Mouse (Mus musculus): ENCODE results near the gene Kdm5b. TPM values are rescaled to one million over a fixed set of nuclear protein-coding genes. Genes with fewer than 3 reads are reported as not detected.
A peak's percentile ranks its signal among the peaks of the same experiment; 100 is the strongest.

Gene Kdm5b
- polyA plus RNA-seq, 1 experiment from 2014 or later: 60.6 TPM

DNA sequence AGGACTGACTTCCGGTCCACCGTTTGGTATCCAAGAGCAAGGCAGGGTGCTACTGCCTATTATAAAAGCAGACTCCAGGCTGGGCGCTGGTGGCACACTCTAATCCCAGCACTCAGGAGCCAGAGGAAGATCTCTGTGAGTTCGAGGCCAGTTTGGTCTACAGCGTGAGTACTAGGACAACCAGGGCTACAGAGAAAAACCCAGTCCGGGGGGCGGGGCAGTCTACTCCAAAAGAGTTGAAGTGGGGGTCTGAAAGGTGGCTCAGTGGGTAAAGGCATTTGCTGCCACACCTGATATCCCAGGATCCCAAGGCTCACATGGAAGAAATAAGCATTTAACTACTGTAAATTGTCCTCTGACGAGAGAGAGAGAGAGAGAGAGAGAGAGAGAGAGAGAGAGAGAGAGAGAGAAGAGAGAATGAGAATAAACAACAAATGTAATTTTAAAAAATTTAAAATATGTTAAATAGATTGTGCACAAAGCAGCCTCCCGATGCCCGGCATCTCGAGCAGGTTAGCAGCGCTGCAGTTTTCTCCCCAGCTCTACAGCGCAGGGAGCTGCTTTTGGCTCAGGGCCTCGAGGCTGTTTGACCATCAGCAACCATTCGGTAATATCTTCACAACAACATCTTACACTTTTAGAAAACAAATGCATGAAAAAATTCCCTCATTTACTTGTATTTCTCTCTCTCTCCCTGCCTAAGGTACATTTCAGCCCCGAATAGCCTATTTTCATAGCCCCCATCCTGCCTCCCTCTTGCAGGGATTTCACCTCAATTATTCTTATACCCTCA lies 85.6 kb downstream of the Kdm5b start:
- no peak for DNase-seq (ENCODE audit: extremely low spot score, low spot score)
- 19% methylated on average over 16 of the region's 16 CpGs for WGBS
- Histone ChIP-seq H3K27me3 (ENCODE audit: poor library complexity, severe bottlenecking) (peaks cover 92% of the 10 kb centered on the region), H3K27ac (no peak overlapping the region), H3K4me1 (peaks cover 26% of the 10 kb centered on the region), H3K4me3 (peak overlapping the region; percentile 52), H3K36me3 (replicated peaks) (no peaks in the 10 kb centered on the region), H3K9me3 (no peaks in the 10 kb centered on the region)

DNA sequence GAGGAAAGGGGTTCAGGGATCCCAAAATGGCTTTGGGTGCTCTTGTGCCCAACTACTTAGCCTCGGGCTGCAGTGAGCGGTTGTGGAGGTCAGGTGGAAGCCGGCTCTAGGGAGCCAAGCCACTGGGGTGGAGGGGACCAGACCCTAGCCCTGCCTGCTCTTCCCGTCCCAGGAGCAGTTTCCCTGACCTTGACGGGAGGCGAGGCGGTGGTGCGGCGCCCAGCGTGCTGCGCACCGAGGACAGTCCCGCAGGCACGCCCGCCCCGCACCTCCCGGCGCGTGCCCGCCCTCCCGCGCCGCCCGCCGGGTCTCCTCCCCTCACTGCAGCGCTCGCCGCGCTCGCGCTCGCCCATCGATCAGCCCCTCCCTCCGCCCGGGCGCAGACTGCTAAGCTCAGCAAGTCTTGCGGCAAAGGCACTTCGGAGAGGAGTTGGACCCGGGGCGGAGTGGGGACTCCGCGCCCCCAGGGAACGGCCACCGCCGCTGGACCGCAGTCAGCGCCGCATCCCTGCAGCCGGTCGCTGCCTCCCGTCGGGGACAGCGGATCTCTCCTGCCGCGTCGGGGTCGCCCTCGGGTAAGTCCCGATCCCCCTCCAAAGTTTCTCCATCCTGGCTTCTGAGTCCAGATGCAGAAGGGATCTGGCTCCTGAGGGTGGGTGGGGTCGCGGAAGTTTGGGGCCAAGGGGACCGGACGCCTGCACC lies 86.4 kb downstream of the Kdm5b start, which contains the start of gene Syt2:
Syt2 (plus strand) TSS at position 417 of the 702 bp plus-strand sequence.
- Histone ChIP-seq H3K27ac (0 out of 2 replicates have a peak within 1 kb of the TSS, but pooled peaks have one; percentile 1), H3K4me3 (peak within 1 kb of the TSS; percentile 52), H3K27me3 (ENCODE audit: poor library complexity, severe bottlenecking) (peaks cover 100% of the 10 kb centered on the region), H3K4me1 (peaks cover 29% of the 10 kb centered on the region), H3K9me3 (no peaks in the 10 kb centered on the region), H3K36me3 (replicated peaks) (no peaks in the 10 kb centered on the region)
- WGBS: under 1% methylated on average over 61 of the region's 63 CpGs
- peak; percentile 47 for DNase-seq (ENCODE audit: extremely low spot score, low spot score)

DNA sequence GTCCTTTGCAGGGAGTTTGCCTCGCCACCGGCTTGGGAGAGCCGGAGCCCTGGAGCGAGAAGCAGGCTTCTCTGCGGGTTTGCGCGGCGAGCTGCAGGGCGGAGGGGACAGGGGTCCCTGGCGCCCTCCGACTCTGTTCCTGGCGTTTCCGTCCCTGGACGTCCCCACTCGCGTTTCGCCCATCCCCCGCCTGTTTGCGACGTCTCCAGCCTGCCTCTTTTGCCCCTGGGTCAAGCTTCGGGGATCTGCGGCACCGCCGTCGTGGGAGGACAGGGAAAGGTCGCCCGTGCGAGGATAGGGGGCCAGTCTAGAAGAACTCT lies 87.0 kb downstream of the Kdm5b start:
- Histone ChIP-seq H3K27me3 (ENCODE audit: poor library complexity, severe bottlenecking) (peaks cover 100% of the 10 kb centered on the region), H3K4me1 (peaks cover 34% of the 10 kb centered on the region), H3K9me3 (no peaks in the 10 kb centered on the region), H3K27ac (no peak overlapping the region), H3K36me3 (replicated peaks) (no peaks in the 10 kb centered on the region), H3K4me3 (peak overlapping the region; percentile 52)
- no peak for DNase-seq (ENCODE audit: extremely low spot score, low spot score)
- WGBS: under 1% methylated on average over 28 of the region's 28 CpGs

DNA sequence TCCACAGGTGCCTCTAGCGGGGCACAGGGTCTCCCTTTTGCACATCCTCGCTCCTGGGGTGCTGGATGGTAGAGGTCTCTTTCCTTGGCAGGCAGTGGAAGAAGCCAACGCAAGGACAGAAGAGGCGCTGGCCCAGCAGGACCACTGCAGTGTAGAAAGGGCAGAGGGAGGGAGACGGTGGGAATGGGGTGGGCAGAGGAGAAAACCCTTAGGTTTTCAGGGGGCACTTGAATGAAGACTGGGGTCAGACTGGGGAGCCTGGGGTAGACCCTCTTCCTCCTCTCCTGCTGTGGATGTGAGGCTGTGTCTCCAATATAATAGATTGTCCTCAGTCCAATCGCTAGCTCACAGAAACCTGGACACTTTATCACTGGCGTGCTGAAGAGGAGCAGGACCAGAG lies 87.6 kb downstream of the Kdm5b start:
- Histone ChIP-seq H3K36me3 (replicated peaks) (no peaks in the 10 kb centered on the region), H3K27me3 (ENCODE audit: poor library complexity, severe bottlenecking) (peaks cover 100% of the 10 kb centered on the region), H3K4me1 (peaks cover 38% of the 10 kb centered on the region), H3K4me3 (no peak overlapping the region), H3K27ac (no peak overlapping the region), H3K9me3 (no peaks in the 10 kb centered on the region)
- WGBS: 24% methylated on average over 7 of the region's 7 CpGs
- no peak for DNase-seq (ENCODE audit: extremely low spot score, low spot score)

DNA sequence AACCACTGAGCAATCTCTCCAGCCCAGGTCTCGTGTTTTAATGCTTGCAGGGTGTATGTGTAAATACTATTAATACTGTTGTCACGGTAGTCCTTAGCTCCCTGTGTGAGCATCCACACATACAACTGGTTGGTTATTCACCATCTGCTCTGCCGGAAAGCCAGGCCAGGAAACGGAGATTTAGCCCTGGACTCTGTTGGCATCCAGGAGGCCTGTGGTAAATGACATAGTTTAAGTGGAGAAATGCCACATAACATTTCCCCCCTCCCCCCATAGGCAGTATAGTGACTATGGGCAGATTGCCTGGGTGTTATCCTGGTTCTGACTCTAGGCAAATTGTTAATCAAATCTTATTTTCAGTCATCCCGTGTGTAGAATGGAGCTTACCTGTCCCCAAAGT lies 90.8 kb downstream of the Kdm5b start:
- H3K27ac ChIP-seq: no peak overlapping the region
- H3K4me3 ChIP-seq: no peak overlapping the region
- no peak for DNase-seq (ENCODE audit: extremely low spot score, low spot score)
- no peaks in the 10 kb centered on the region for H3K36me3 ChIP-seq (replicated peaks)
- WGBS: 87% methylated on average over 5 of the region's 5 CpGs
- peaks cover 50% of the 10 kb centered on the region for H3K4me1 ChIP-seq
- H3K9me3 ChIP-seq: no peaks in the 10 kb centered on the region
- H3K27me3 ChIP-seq (ENCODE audit: poor library complexity, severe bottlenecking): peaks cover 94% of the 10 kb centered on the region

DNA sequence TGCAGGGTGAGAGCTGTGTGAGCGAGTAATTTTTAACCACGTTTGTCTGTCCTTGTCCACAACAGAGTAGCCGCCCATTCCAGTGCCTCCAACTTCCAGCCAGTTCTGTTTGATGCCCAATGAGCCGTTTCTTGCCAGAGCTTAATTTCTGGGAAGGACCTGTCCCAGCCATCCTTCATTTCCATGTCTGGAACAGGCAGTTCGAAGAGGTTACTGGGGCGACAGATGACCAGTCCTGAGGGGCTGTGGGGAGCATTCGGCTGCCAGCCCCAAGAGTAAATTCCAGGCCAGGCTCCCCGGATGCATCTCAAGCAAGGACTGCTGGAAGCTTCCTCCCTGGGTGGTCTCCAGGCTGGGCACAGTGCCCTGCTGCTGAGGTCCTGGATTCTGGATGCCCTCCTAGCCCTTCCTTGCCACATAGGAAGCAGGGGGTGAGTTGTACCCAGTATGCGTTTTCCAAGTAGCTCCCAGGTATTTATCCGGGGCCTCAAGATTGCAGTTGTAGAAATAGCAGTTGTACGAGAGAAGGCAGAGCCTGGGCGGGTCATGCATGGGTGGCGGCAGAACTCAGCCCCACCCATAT lies 91.4 kb downstream of the Kdm5b start:
- DNase-seq (ENCODE audit: extremely low spot score, low spot score): no peak
- no peaks in the 10 kb centered on the region for H3K36me3 ChIP-seq (replicated peaks)
- H3K4me1 ChIP-seq: peaks cover 45% of the 10 kb centered on the region
- H3K27ac ChIP-seq: no peak overlapping the region
- no peaks in the 10 kb centered on the region for H3K9me3 ChIP-seq
- 63% methylated on average over 13 of the region's 13 CpGs for WGBS
- no peak overlapping the region for H3K4me3 ChIP-seq
- peaks cover 94% of the 10 kb centered on the region for H3K27me3 ChIP-seq (ENCODE audit: poor library complexity, severe bottlenecking)

DNA sequence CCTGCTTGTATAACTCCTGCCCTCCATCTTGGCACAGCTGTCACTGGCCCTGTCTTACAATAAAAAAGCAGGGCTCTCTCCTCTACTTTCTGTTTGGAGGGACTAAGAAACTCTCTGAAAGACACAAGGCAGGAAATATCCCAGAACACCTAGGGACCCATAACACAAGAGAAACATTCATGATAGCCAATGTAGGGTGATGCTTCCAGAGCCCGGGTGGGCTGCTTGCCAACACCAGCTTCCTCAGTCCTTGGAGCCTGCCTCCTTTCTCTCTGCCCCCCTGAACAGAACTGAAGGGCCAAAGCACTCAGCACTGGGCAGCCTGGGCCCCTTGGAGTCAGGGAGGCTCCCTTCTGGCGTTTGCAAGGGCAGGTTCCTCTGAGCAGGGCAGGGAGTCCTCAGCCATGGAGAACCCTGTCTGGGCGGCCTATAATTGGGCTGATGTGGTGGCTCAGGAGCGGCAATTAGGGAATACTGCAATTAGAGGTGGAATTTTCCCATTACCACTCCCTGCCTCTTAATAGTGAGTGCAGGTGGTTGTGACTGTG lies 92.0 kb downstream of the Kdm5b start:
- no peaks in the 10 kb centered on the region for H3K36me3 ChIP-seq (replicated peaks)
- H3K9me3 ChIP-seq: no peaks in the 10 kb centered on the region
- H3K4me3 ChIP-seq: no peak overlapping the region
- 31% methylated on average over 4 of the region's 4 CpGs for WGBS
- peaks cover 94% of the 10 kb centered on the region for H3K27me3 ChIP-seq (ENCODE audit: poor library complexity, severe bottlenecking)
- no peak overlapping the region for H3K27ac ChIP-seq
- peaks cover 39% of the 10 kb centered on the region for H3K4me1 ChIP-seq
- no peak for DNase-seq (ENCODE audit: extremely low spot score, low spot score)

DNA sequence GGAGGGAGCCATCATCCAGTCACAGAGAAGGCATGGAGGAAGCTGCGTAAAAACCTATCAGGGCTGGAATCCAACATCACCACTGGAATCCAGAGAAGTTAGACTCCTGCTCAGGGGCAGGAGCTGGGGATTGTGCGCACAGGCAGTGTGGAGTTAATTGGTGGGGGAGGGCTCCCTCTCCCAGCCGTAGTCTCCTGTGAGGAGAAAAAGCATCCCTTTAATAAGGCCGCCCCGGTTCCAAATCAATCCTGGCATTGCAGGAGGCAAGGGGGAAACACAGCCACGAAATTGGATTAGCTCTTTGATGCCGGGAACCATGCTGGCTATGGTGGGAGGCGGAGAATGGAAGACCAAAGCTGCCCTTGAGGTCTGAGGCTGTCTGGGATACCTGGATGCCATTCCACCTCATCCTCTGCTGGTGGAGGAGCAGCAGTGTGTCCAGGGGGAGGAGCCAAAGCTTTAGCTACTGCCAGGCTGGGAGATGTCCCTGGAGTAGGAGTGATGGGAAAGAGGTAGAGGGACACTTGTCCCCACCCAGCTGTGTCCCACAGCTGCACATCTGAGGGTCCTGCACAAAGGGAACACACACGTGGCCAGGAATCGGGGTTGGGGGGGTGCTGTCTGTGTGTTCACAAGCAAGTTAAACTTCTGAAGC lies 93.8 kb downstream of the Kdm5b start:
- H3K9me3 ChIP-seq: no peaks in the 10 kb centered on the region
- H3K4me1 ChIP-seq: peaks cover 31% of the 10 kb centered on the region
- DNase-seq (ENCODE audit: extremely low spot score, low spot score): no peak
- no peak overlapping the region for H3K4me3 ChIP-seq
- 10% methylated on average over 10 of the region's 10 CpGs for WGBS
- H3K27me3 ChIP-seq (ENCODE audit: poor library complexity, severe bottlenecking): peaks cover 88% of the 10 kb centered on the region
- no peaks in the 10 kb centered on the region for H3K36me3 ChIP-seq (replicated peaks)
- H3K27ac ChIP-seq: peak overlapping the region; percentile 22; the same call in 1 of the 2 replicates

DNA sequence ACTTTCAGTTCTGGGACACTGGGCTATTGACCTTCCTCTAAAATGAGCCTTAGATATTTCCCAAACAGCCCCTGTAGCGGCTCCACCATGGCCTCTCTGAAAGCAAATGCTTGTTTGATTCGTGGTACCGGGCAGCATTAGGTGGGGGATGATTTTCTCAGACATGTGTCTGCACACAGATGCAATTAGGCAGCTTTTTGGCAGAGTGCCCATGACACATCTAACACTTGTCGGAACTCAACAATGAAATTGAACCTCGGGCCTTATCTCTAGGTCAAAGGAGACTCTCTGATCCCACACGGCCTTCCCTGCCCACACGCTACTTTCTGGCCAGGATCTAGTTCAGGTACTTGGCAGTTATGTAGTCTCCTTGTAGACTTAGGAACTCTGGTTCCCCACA lies 98.9 kb downstream of the Kdm5b start:
- no peak for DNase-seq (ENCODE audit: extremely low spot score, low spot score)
- no peak overlapping the region for H3K4me3 ChIP-seq
- WGBS: 91% methylated on average over 7 of the region's 7 CpGs
- no peaks in the 10 kb centered on the region for H3K36me3 ChIP-seq (replicated peaks)
- no peaks in the 10 kb centered on the region for H3K9me3 ChIP-seq
- no peak overlapping the region for H3K27ac ChIP-seq
- peaks cover 6% of the 10 kb centered on the region for H3K4me1 ChIP-seq
- H3K27me3 ChIP-seq (ENCODE audit: poor library complexity, severe bottlenecking): peaks cover 43% of the 10 kb centered on the region

DNA sequence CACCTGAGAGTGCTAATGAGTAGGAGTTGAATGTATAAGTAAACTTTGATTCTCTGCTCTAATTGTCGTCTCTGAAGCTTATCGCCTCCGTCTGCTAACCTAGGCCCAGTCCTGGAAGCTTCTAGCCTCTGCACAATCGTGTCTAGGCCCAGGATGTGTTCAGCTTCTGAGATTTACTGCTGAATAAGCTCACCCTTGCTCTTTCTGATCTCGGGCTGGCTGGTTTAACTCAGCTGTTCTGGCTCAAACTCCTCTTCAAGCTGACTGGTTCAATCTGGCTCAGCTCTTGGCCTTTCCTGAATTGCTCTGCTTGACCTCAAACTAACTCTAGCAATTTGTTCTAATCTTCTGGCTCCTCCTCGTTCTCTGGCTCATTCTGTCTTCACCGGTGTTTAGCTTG lies 100.2 kb downstream of the Kdm5b start:
- Histone ChIP-seq H3K36me3 (replicated peaks) (no peaks in the 10 kb centered on the region), H3K4me3 (no peak overlapping the region), H3K27ac (no peak overlapping the region), H3K9me3 (no peaks in the 10 kb centered on the region), H3K4me1 (no peaks in the 10 kb centered on the region), H3K27me3 (ENCODE audit: poor library complexity, severe bottlenecking) (peaks cover 31% of the 10 kb centered on the region)
- WGBS: 77% methylated on average over 7 of the region's 7 CpGs
- no peak for DNase-seq (ENCODE audit: extremely low spot score, low spot score)

DNA sequence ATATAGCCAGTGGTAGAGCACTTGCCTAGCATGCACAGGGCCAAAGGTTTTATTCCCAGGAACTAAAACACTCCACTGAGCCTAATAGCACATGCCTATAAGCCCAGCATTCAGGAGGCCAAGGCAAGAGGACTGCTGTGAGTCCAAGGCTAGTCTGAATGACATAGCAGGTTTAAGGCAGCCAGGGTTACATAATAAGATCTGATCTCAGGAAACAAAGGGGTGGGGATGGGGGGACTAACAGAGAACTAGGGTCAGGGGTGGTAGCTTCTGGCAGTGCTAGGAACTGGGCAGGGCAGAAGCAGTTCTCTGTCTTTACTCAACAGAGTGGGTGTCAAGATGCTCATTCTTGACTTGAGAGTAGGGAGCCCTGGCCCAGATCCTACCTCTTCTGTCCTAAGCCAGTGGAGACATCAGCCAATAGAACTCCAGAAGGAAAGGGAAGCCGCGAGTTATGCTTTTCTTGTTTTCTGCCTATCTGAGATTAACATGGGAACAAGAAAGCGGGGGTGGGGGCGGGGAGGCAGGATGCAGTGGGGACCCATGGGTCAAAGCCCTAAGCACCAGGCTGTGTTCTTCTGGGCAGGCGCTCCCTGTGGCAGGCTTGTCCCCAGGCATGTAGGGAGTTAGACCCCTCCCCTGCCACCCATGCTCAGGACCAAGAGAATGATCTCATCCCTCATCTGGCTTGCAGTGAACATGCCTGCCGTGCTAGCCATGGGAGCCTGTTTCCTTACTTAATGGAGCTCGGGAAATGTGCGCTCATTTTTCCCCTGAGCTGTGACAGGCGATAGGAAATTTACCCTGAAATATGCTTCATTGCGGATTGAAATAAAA lies 111.5 kb downstream of the Kdm5b start:
- Histone ChIP-seq H3K4me1 (no peaks in the 10 kb centered on the region; the same call in 1 of the 2 replicates), H3K36me3 (replicated peaks) (no peaks in the 10 kb centered on the region), H3K27ac (no peak overlapping the region), H3K4me3 (no peak overlapping the region), H3K9me3 (no peaks in the 10 kb centered on the region), H3K27me3 (ENCODE audit: poor library complexity, severe bottlenecking) (0 out of 2 replicates have a peak, but pooled peaks cover 4% of the 10 kb centered on the region)
- 85% methylated on average over 10 of the region's 10 CpGs for WGBS
- DNase-seq (ENCODE audit: extremely low spot score, low spot score): no peak

DNA sequence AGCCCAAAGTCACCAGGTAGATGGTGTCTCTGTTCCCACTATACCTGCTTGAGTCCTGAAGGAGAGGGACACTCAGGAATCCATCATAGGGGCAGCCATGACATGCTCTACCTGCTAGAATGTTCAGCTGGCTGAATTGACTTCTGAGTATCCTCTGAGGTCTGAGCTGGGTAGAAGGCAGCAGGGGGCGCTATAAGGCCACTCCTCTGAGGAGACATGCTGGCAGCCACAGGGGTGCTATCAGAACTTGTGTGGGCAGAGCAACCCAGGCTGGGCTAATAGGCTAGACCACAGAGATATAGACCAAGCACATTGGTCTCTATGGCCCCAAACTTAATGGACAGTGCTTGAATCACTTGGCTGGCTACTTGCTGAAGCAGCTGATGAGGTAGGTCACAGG lies 114.3 kb downstream of the Kdm5b start:
- no peaks in the 10 kb centered on the region for H3K9me3 ChIP-seq
- H3K4me3 ChIP-seq: no peak overlapping the region
- no peaks in the 10 kb centered on the region for H3K36me3 ChIP-seq (replicated peaks)
- H3K27me3 ChIP-seq (ENCODE audit: poor library complexity, severe bottlenecking): peaks cover 4% of the 10 kb centered on the region; the same call in 1 of the 2 replicates
- no peak for DNase-seq (ENCODE audit: extremely low spot score, low spot score)
- no peaks in the 10 kb centered on the region; the same call in 1 of the 2 replicates for H3K4me1 ChIP-seq
- no peak overlapping the region for H3K27ac ChIP-seq
- 15% methylated on average over 1 of the region's 1 CpGs for WGBS
